Mouse (Mus musculus): Measurements from ENCODE around the gene Grin2b.
"Not testable (repeated sequence)": the region's sequence is repeated elsewhere in the genome, so short reads cannot be mapped to it uniquely, and the experiment has no call there.

Grin2b gene

DNA sequence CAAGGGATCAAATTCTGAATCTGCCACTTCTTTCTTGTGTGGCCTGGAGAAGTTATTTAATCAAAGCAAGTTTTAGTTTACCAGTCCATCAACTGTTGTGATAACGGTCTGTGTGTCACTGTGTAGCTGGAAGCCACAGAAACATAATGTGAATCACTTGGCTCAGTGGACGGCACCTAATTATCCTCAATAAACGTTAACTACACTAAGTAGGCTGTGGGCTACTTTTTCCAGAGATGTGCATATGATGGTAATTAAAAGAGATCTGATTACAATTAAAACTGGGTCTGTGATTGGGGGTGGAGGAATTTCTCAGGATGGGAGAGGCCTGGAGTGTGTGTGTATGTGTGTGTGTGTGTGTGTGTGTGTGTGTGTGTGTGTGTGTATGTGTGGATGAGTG, 471.9 kb downstream of the Grin2b start:
- no peak for DNase-seq (ENCODE audit: low read depth, low spot score)

DNA sequence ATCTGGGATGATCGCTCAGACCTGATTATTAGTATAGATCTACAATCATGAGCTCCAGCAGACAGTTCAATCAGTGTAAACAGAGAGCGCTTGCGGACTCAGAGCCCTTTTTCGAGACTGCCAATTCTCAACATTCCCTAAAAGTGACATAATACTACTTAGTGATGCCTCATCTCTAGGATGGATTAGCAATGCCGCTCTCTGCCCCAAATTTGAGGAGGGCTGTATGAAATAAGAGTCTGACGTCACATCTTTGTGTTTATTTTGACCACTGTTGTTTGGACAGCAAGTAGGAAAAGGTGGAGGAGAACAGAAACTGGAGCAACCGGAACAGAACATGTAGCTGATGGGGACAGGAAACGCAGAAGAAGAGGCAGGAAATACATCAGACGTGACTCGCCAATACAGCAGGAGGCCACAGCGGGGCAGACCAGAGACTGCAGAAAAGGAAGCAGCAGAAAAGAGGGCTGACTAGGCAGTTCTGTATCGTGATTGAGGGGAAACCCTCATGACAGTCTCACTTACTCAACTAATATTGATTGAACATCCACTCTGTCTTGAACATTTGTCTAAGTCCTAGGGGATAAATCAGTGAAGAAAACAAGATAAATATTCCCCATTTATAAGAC, 472.5 kb downstream of the Grin2b start:
- no peak for DNase-seq (ENCODE audit: low read depth, low spot score)

DNA sequence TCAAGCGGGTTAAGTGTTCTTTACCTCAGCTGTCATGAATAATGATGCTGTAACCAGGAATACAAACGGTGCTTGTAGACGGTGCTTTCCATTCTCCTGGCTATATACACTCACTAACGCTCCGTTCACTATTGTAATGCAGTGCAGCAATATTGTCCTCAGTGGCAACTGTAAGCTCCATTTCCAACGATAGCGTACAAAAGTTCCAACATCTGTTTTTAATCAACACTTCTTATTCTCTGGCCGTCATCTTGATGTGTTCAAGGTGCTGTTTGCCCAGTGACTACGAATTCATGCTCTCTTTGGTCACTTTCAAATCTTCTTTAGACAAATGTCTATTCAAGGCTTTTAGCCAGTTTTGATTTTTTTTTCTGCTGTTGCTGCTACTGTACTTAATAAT, 480.8 kb downstream of the Grin2b start:
- no peak for DNase-seq (ENCODE audit: low read depth, low spot score)

DNA sequence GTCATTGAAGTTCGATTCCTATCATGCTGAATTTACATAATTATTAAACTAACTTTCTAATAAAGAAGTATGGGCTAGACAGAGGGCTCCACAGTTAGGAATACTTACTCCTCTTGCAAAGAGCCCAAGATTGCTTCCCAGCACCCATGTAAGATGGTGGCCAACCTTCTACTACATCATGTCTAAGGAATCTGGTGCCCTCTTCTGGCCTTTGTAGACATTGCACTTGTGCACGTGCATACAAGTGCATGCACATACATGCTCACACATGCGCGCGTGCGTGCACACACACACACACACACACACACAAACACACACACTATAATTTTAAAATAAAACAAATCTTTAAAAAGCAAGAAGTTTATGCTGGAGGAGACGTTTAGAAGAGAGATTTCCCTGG, 481.8 kb downstream of the Grin2b start:
- DNase-seq (ENCODE audit: low read depth, low spot score), result no peak

DNA sequence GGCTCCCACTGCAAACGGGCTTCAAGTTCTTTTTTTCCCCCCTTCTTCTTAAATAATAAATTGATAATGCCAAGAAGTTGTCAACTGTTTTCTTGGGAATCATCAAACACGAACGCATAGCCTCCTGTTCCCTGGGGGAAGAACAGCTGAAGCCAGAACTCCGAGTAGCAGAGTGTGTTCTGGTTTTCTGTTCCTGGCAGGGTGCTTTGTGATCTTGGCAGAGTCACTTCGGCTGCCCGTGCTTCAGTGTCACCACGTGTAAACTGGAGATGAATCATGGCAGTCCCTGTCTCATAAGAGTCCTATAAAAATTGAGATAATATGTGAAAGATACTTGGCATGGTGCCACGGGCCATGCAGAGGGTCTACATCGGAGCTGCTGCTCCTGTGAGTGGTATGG, 485.4 kb downstream of the Grin2b start:
- no peak for DNase-seq (ENCODE audit: low read depth, low spot score)

DNA sequence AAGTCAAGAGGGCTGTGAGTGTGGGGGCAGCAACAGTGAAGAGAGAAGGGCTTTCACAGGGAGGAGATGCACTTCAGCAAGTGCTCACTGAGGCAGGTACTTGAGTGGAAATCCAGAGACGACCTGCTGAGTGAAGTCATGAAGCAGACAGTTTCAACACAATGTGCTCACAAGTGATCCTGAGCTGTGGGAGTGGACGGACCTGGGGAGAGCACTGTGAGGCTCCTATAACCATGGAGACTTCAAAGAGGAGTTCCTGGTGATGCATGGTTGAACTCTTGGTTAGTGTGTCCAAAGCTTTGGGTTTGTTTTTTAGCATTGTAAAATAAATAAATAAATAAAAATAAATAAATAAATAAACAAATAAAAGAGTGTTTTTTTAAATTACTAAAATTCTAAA, 489.1 kb downstream of the Grin2b start:
- no peak for DNase-seq (ENCODE audit: low read depth, low spot score)

DNA sequence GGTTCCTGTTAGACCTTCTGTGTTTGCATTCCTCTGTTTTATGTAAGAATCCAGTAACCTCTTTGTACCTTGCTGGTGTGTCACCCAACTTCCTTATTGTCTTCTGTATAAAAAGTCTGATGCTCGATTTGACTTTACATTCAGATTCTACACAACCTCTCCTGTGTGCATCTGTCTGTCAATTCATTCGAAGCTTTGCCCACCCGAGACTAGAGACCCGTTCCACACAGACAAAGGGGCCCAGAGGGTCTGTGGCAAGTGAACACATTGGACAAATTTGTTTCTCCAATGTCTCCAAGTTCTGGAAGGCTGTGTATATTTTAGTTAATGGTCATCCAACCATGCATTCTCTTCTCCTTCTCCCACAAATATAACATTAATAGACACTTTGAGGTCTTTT, 491.9 kb downstream of the Grin2b start:
- DNase-seq (ENCODE audit: low read depth, low spot score), result not testable (repeated sequence)

DNA sequence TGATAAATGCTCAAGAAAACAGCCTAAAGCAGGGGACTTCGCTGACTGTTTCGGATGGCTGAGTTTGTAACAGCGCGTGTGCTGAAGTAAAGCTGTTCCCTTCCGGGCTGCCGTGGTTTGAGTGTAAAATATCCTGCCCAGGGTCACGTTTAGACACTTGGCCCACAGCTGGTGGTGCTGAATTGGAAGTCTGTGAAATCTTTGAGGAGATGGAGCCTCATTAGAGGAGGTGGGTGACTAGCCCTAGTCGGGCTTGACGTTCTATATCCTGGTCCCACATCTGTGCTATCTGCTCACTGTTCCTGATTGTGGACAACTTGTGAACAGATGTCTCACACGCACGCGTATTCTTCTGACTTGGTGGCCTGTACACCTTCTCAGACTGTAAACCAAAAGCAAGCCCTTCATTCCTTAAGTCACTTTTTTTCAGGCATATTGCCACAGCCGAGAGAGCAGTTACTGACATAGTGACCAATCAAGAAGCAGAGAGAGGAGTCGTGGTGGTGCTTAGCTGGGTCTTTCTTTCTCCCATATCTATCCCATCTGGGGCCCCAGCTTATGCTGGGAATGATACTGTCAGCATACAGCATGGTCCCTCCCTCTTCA, 493.1 kb downstream of the Grin2b start:
- no peak for DNase-seq (ENCODE audit: low read depth, low spot score)

DNA sequence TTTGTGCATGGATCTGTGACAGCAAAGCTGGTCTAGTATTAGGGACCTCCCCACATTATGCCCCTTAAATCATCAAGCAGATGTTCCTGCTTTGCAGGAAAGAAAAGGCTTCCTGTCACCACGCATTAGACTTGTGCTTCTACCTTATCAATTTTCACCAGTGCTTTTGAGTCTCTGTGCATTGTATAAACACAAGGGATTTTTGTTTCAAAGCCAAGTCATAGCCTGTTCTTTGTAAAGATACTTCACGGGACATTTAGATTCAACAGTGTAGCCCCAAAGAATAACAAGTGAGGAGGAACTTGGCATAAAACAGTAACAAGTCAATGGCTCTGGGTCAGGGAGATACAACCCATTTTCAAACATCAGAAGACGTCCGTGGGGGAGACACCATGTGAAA, 498.9 kb downstream of the Grin2b start:
- no peak for DNase-seq (ENCODE audit: low read depth, low spot score)

DNA sequence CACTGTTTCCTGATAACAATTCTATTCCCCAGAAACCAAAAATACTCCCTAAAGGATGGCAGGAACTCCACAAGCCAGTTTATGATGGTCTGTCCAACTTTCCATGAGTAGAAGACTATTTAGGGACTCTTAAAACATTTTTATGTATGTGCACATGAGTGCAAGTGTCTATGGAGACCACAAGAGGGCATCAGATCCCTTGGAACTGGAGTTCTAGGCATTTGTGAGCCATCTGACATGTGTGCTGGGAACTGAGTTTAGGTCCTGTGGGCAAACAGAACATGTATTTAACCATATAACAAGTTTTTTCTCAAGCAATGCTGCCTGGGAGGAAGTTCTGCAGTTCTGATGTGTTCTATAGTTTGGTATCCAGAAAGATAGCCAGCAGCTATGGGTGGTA, 501.3 kb downstream of the Grin2b start:
- DNase-seq (ENCODE audit: low read depth, low spot score), result no peak
